8 mouse cellular contexts compared by ENCODE assay signal in genomic region chr14:105483352-105484083, GRCm38 (mm10).
DNase-seq lines count a peak whose midpoint lies in the region; ATAC-seq and TF ChIP-seq lines count a peak whose summit lies in the region.

No protein-coding gene starts in this region.

- DNase-seq in cerebellum, adult 18-20 months = peak; percentile 14 to 21
- DNase-seq in cerebellum, adult 11-12 months = no peak
- DNase-seq in cerebellum, adult 9-11 months = peak; percentile 23
- DNase-seq in frontal cortex, postnatal 10 days (ENCODE audit: low spot score in 2 of 2) = peak; percentile 60 to 61
- DNase-seq in hindbrain, postnatal 0 days (ENCODE audit: low spot score) = peak; percentile 88
- peak; percentile 74 for DNase-seq in limb, embryonic 11.5 days (ENCODE audit: low spot score)

- ATAC-seq in hindbrain, postnatal 0 days = peak; percentile 98
- ATAC-seq in limb, embryonic 11.5 days (ENCODE audit: insufficient number of reproducible peaks, low FRiP score, low TSS enrichment, low read depth) = peak; percentile 70; the same call in 1 of the 2 replicates
- ATAC-seq in megakaryocyte-erythroid progenitor cell, adult 5-6 weeks (replicated peaks; ENCODE audit: low FRiP score, low TSS enrichment, poor library complexity, severe bottlenecking) = peak; percentile 62

- no peaks in the 10 kb centered on the region for H3K4me1 ChIP-seq in hindbrain, postnatal 0 days (ENCODE audit: insufficient read depth, low read length)
- H3K4me1 ChIP-seq in limb, embryonic 11.5 days (ENCODE audit: control insufficient read depth, insufficient read depth, low read length) = peaks cover 10% of the 10 kb centered on the region; the same call in 1 of the 2 replicates
- H3K4me1 ChIP-seq in small intestine, adult 2 months (ENCODE audit: control insufficient read depth, insufficient read depth, insufficient read length, low read length) = peaks cover 5% of the 10 kb centered on the region; the same call in 1 of the 2 replicates

- TF ChIP-seq CTCF in hindbrain, postnatal 0 days (IDR thresholded peaks at IDR 0.05; ENCODE audit: low read depth) = no peak
- TF ChIP-seq CTCF in small intestine, adult 2 months (IDR thresholded peaks at IDR 0.05; ENCODE audit: extremely low read depth, insufficient read length, insufficient replicate concordance, low read depth, low read length) = no peak

- H3K4me2 ChIP-seq in hindbrain, postnatal 0 days (ENCODE audit: low read depth, low read length) = peak overlapping the region; percentile 63
- peak overlapping the region; percentile 54 for H3K4me2 ChIP-seq in limb, embryonic 11.5 days (ENCODE audit: low read depth, severe bottlenecking)

- TF ChIP-seq POLR2A in small intestine, adult 2 months (IDR thresholded peaks at IDR 0.05; ENCODE audit: low read depth, low read length) = no peak

- WGBS in hindbrain, postnatal 0 days = 8% methylated on average over 21 of the region's 21 CpGs
- WGBS in limb, embryonic 11.5 days = 14% methylated on average over 21 of the region's 21 CpGs
- WGBS in small intestine, adult 2 months = 25% methylated on average over 21 of the region's 21 CpGs

- peak overlapping the region; percentile 36 for H3K4me3 ChIP-seq in hindbrain, postnatal 0 days (ENCODE audit: low read length)
- H3K4me3 ChIP-seq in limb, embryonic 11.5 days (ENCODE audit: low read depth, low read length) = peak overlapping the region; percentile 12; the same call in 1 of the 2 replicates
- peak overlapping the region; percentile 37 for H3K4me3 ChIP-seq in small intestine, adult 2 months (ENCODE audit: low read depth, low read length)

- H3K27ac ChIP-seq in hindbrain, postnatal 0 days = peak overlapping the region; percentile 80
- peak overlapping the region; percentile 32; the same call in 1 of the 2 replicates for H3K27ac ChIP-seq in limb, embryonic 11.5 days (replicated peaks; ENCODE audit: low read depth, low read length)
- no peak overlapping the region for H3K27ac ChIP-seq in small intestine, adult 2 months (ENCODE audit: insufficient read depth, low read depth, low read length)

- peak overlapping the region; percentile 28 for H3K9ac ChIP-seq in hindbrain, postnatal 0 days (replicated peaks; ENCODE audit: low read length)
- peak overlapping the region; percentile 55 for H3K9ac ChIP-seq in limb, embryonic 11.5 days (ENCODE audit: low read length)

- H3K9me3 ChIP-seq in hindbrain, postnatal 0 days (ENCODE audit: low read length) = no peaks in the 10 kb centered on the region
- H3K9me3 ChIP-seq in limb, embryonic 11.5 days (ENCODE audit: control insufficient read depth, low read length) = no peaks in the 10 kb centered on the region

- H3K27me3 ChIP-seq in hindbrain, postnatal 0 days (ENCODE audit: insufficient read depth, low read length) = no peaks in the 10 kb centered on the region
- H3K27me3 ChIP-seq in limb, embryonic 11.5 days (ENCODE audit: control insufficient read depth, insufficient read depth, low read length) = no peaks in the 10 kb centered on the region
- H3K27me3 ChIP-seq in small intestine, adult 2 months (ENCODE audit: control insufficient read depth, insufficient read depth, low read length) = no peaks in the 10 kb centered on the region

- H3K36me3 ChIP-seq in hindbrain, postnatal 0 days (ENCODE audit: insufficient read depth, low read length) = no peaks in the 10 kb centered on the region
- H3K36me3 ChIP-seq in limb, embryonic 11.5 days (ENCODE audit: control insufficient read depth, insufficient read depth, low read length) = no peaks in the 10 kb centered on the region
- H3K36me3 ChIP-seq in small intestine, adult 2 months (ENCODE audit: control insufficient read depth, insufficient read depth, low read length) = no peaks in the 10 kb centered on the region
